Mouse (Mus musculus) ES-Bruce4 (cell line): ENCODE measurements around the gene Fkbp1b.

Source experiments
- CTCF ChIP-seq: IDR thresholded peaks from one replicate; pipeline ENCODE4 v1.8.1; 2011; ENCODE audit warnings: low read depth, low read length
- EP300 ChIP-seq: IDR thresholded peaks from 2 replicates; pipeline ENCODE4 v1.6.1; 2011; ENCODE audit warnings: low read depth, low read length; ENCODE audit not compliant: insufficient read depth
- POLR2A ChIP-seq: IDR thresholded peaks from one replicate; pipeline ENCODE4 v1.8.1; 2011; ENCODE audit warnings: low read length; ENCODE audit not compliant: insufficient read depth

- TF ChIP-seq CTCF (no peak), POLR2A (no peak), EP300 (no peak)
Measured at GRCm38 (mm10) chr12:4836959-4837358, 4.4 kb downstream of the Fkbp1b start.
